Mouse (Mus musculus): ENCODE data around the gene Mbnl2. TPM values are rescaled to one million over a fixed set of nuclear protein-coding genes. Genes with fewer than 3 reads are reported as not detected.

Gene Mbnl2
- total and polyA plus RNA-seq, 2 experiments from 2014 or later, result 23.9 to 58.6 TPM

GRCm38 (mm10) chr14:120325673-120326072, 50.2 kb downstream of the Mbnl2 start:
- Histone ChIP-seq H3K9ac (no peak overlapping the region), H3K4me2 (ENCODE audit: low read depth) (no peak overlapping the region), H3K27me3 (ENCODE audit: insufficient read depth, low read length) (no peaks in the 10 kb centered on the region), H3K36me3 (ENCODE audit: insufficient read depth) (no peaks in the 10 kb centered on the region), H3K27ac (ENCODE audit: low read depth, low read length) (no peak overlapping the region), H3K9me3 (ENCODE audit: low read length) (no peaks in the 10 kb centered on the region), H3K4me3 (ENCODE audit: low read depth, low read length) (no peak overlapping the region), H3K4me1 (ENCODE audit: insufficient read depth) (no peaks in the 10 kb centered on the region)
- DNase-seq (no peak), ATAC-seq (no peak)
- no peak for TF ChIP-seq CTCF (IDR thresholded peaks at IDR 0.05; ENCODE audit: low read depth)
- WGBS, result 86% methylated on average over 5 of the region's 5 CpGs

- Histone ChIP-seq H3K4me1 (ENCODE audit: insufficient read depth) (no peaks in the 10 kb centered on the region), H3K27ac (ENCODE audit: low read depth, low read length) (no peak overlapping the region), H3K4me3 (ENCODE audit: low read depth, low read length) (no peak overlapping the region), H3K9ac (no peak overlapping the region), H3K9me3 (ENCODE audit: low read length) (no peaks in the 10 kb centered on the region), H3K27me3 (ENCODE audit: insufficient read depth, low read length) (no peaks in the 10 kb centered on the region), H3K36me3 (ENCODE audit: insufficient read depth) (no peaks in the 10 kb centered on the region), H3K4me2 (ENCODE audit: low read depth) (peak overlapping the region; percentile 28)
- ATAC-seq (peak; percentile 34; the same call in 1 of the 2 replicates), DNase-seq (peak; percentile 62)
- no peak for TF ChIP-seq CTCF (IDR thresholded peaks at IDR 0.05; ENCODE audit: low read depth)
- 57% methylated on average over 12 of the region's 12 CpGs for WGBS
These were observed 55.0 kb downstream of the Mbnl2 start for GRCm38 (mm10) chr14:120330454-120330853.

GRCm38 (mm10) chr14:120330881-120331514, 55.5 kb downstream of the Mbnl2 start:
- Histone ChIP-seq H3K9me3 (ENCODE audit: low read length) (no peaks in the 10 kb centered on the region), H3K27ac (ENCODE audit: low read depth, low read length) (no peak overlapping the region), H3K4me2 (ENCODE audit: low read depth) (peak overlapping the region; percentile 28), H3K27me3 (ENCODE audit: insufficient read depth, low read length) (no peaks in the 10 kb centered on the region), H3K36me3 (ENCODE audit: insufficient read depth) (no peaks in the 10 kb centered on the region), H3K9ac (no peak overlapping the region), H3K4me1 (ENCODE audit: insufficient read depth) (no peaks in the 10 kb centered on the region), H3K4me3 (ENCODE audit: low read depth, low read length) (no peak overlapping the region)
- TF ChIP-seq CTCF (IDR thresholded peaks at IDR 0.05; ENCODE audit: low read depth), result no peak
- WGBS, result 86% methylated on average over 13 of the region's 13 CpGs
- no peak for ATAC-seq
- no peak for DNase-seq

GRCm38 (mm10) chr14:120333465-120334243, 58.2 kb downstream of the Mbnl2 start:
- H3K9ac ChIP-seq, result no peak overlapping the region
- ATAC-seq, result no peak

GRCm38 (mm10) chr14:120335366-120335765, 59.9 kb downstream of the Mbnl2 start:
- H3K4me1 ChIP-seq (ENCODE audit: insufficient read depth), result no peaks in the 10 kb centered on the region; the same call in none of the 2 replicates
- no peaks in the 10 kb centered on the region for H3K36me3 ChIP-seq (ENCODE audit: insufficient read depth)
- H3K4me3 ChIP-seq (ENCODE audit: low read depth, low read length), result no peak overlapping the region
- H3K27ac ChIP-seq (ENCODE audit: low read depth, low read length), result no peak overlapping the region
- no peak for TF ChIP-seq CTCF (IDR thresholded peaks at IDR 0.05; ENCODE audit: low read depth)
- H3K9ac ChIP-seq, result no peak overlapping the region
- no peak overlapping the region for H3K4me2 ChIP-seq (ENCODE audit: low read depth)
- 89% methylated on average over 9 of the region's 9 CpGs for WGBS
- DNase-seq, result no peak
- ATAC-seq, result no peak
- H3K9me3 ChIP-seq (ENCODE audit: low read length), result no peaks in the 10 kb centered on the region
- no peaks in the 10 kb centered on the region for H3K27me3 ChIP-seq (ENCODE audit: insufficient read depth, low read length)

More at GRCm38 (mm10) chr14:120333465-120334243, 58.2 kb downstream of the Mbnl2 start:
- no peak overlapping the region for H3K4me3 ChIP-seq (ENCODE audit: low read depth, low read length)
- WGBS, result 89% methylated on average over 15 of the region's 15 CpGs
- H3K36me3 ChIP-seq (ENCODE audit: insufficient read depth), result no peaks in the 10 kb centered on the region
- H3K4me1 ChIP-seq (ENCODE audit: insufficient read depth), result no peaks in the 10 kb centered on the region; the same call in none of the 2 replicates
- no peaks in the 10 kb centered on the region for H3K27me3 ChIP-seq (ENCODE audit: insufficient read depth, low read length)
- no peak overlapping the region for H3K27ac ChIP-seq (ENCODE audit: low read depth, low read length)
- DNase-seq, result no peak
- H3K4me2 ChIP-seq (ENCODE audit: low read depth), result no peak overlapping the region
- no peak for TF ChIP-seq CTCF (IDR thresholded peaks at IDR 0.05; ENCODE audit: low read depth)
- no peaks in the 10 kb centered on the region for H3K9me3 ChIP-seq (ENCODE audit: low read length)

- DNase-seq (no peak), ATAC-seq (no peak)
- Histone ChIP-seq H3K36me3 (ENCODE audit: insufficient read depth) (no peaks in the 10 kb centered on the region), H3K9ac (no peak overlapping the region), H3K9me3 (ENCODE audit: low read length) (no peaks in the 10 kb centered on the region), H3K27me3 (ENCODE audit: insufficient read depth, low read length) (no peaks in the 10 kb centered on the region), H3K4me2 (ENCODE audit: low read depth) (no peak overlapping the region), H3K4me1 (ENCODE audit: insufficient read depth) (no peaks in the 10 kb centered on the region; the same call in none of the 2 replicates), H3K4me3 (ENCODE audit: low read depth, low read length) (no peak overlapping the region), H3K27ac (ENCODE audit: low read depth, low read length) (no peak overlapping the region)
- no peak for TF ChIP-seq CTCF (IDR thresholded peaks at IDR 0.05; ENCODE audit: low read depth)
- 58% methylated on average over 6 of the region's 6 CpGs for WGBS
These were observed 60.4 kb downstream of the Mbnl2 start for GRCm38 (mm10) chr14:120335871-120336270.

- no peak for TF ChIP-seq CTCF (IDR thresholded peaks at IDR 0.05; ENCODE audit: low read depth)
- ATAC-seq, result no peak
- DNase-seq, result no peak
- H3K27me3 ChIP-seq (ENCODE audit: insufficient read depth, low read length), result no peaks in the 10 kb centered on the region
- H3K4me2 ChIP-seq (ENCODE audit: low read depth), result no peak overlapping the region
- no peak overlapping the region for H3K4me3 ChIP-seq (ENCODE audit: low read depth, low read length)
- no peaks in the 10 kb centered on the region; the same call in none of the 2 replicates for H3K4me1 ChIP-seq (ENCODE audit: insufficient read depth)
- H3K36me3 ChIP-seq (ENCODE audit: insufficient read depth), result no peaks in the 10 kb centered on the region
- 43% methylated on average over 7 of the region's 7 CpGs for WGBS
- no peaks in the 10 kb centered on the region for H3K9me3 ChIP-seq (ENCODE audit: low read length)
- H3K27ac ChIP-seq (ENCODE audit: low read depth, low read length), result no peak overlapping the region
- no peak overlapping the region for H3K9ac ChIP-seq
These were observed 60.9 kb downstream of the Mbnl2 start for GRCm38 (mm10) chr14:120336380-120336779.
